Mouse (Mus musculus) heart, adult 2 months (tissue): ENCODE results near the gene Mfap1a.
"Not testable (repeated sequence)": the region's sequence is repeated elsewhere in the genome, so short reads cannot be mapped to it uniquely, and the experiment has no call there.

Experiments
- CTCF ChIP-seq: fragments of 200-600 bp; IDR thresholded peaks from 2 replicates; pipeline ENCODE4 v1.8.1; 2022; ENCODE audit warnings: antibody characterized with exemption, mild to moderate bottlenecking, moderate library complexity
- POLR2A ChIP-seq: fragments of 200-500 bp; IDR thresholded peaks from 2 replicates; pipeline ENCODE4 v1.6.1; 2011; ENCODE audit warnings: mild to moderate bottlenecking, low read depth, low read length, control low read depth; ENCODE audit not compliant: insufficient read depth

DNA sequence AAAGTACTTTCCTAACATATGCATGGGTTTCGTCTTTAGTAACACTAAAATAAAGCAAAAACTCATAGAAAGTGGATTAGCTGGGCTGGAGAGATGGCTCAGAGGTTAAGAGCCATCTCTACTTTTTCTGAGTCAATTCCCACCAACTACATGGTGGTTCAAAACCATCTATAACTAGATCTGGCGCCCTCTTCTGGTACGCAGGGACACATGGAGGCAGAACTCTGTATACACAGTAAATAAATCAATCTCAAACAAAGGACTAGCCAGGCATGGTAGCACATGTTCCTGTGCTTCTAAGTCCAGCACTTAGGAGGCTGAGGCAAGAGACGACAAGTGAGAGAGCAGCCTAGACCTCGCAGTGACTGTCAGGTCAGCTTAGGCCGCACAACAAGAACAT lies 37.5 kb downstream of the Mfap1a start:
- not testable (repeated sequence) for TF ChIP-seq POLR2A, CTCF
